Mouse (Mus musculus): Measurements from ENCODE around the gene Nalcn. TPM values are rescaled to one million over a fixed set of nuclear protein-coding genes. Genes with fewer than 3 reads are reported as not detected.
A peak's percentile ranks its signal among the peaks of the same experiment; 100 is the strongest.

Nalcn gene
- total and polyA plus RNA-seq, 3 experiments: not detected

GRCm38 (mm10) chr14:123663206-123663605 lies 36.3 kb upstream of the Nalcn start:
- Histone ChIP-seq H3K79me2 (replicated peaks; ENCODE audit: control insufficient read depth, extremely low read depth, insufficient read depth, poor library complexity, severe bottlenecking) (no peaks in the 10 kb centered on the region), H3K27me3 (replicated peaks) (no peaks in the 10 kb centered on the region), H3K4me2 (ENCODE audit: insufficient read depth, low read depth, poor library complexity, severe bottlenecking) (no peak overlapping the region), H3K9ac (ENCODE audit: insufficient read depth, low read depth) (no peak overlapping the region), H3K36me3 (replicated peaks in 1 of 2; ENCODE audit: control insufficient read depth in 1 of 2, insufficient read depth in 1 of 2, low read length in 1 of 2) (no peaks in the 10 kb centered on the region), H3K9me3 (replicated peaks; ENCODE audit: low read length) (no peaks in the 10 kb centered on the region), H3K4me1 (ENCODE audit: control insufficient read depth in 1 of 2, insufficient read depth in 2 of 2) (peaks cover 0 to 5% of the 10 kb centered on the region in 2 experiments; a peak in 2 of 4 replicates), H3K27ac (ENCODE audit: insufficient read depth, low read depth) (no peak overlapping the region), H3K4me3 (replicated peaks in 1 of 3; ENCODE audit: low read depth in 2 of 3, low read length in 2 of 3, poor library complexity in 1 of 3) (no peak overlapping the region)
- dilution Hi-C loops (cut with MboI; ENCODE audit: extremely low pct_ligation_motif_present, extremely low pct_unique_long_range_greater_than_20kb, low sequenced_read_pairs) (no loop called here), in situ Hi-C loops (cut with MboI; ENCODE audit: low pct_ligation_motif_present, low pct_unique_long_range_greater_than_20kb, low sequenced_read_pairs) (loop anchor here (25.0 kb wide), 1 partner anchor 301 kb away; no protein-coding TSS in a partner anchor)
- TF ChIP-seq SIN3A (IDR thresholded peaks at IDR 0.05; ENCODE audit: low read length) (no peak), EP300 (IDR thresholded peaks at IDR 0.05; ENCODE audit: low read length) (no peak), MEF2A (IDR thresholded peaks at IDR 0.05; ENCODE audit: borderline replicate concordance, low read depth, low read length) (no peak), NELFE (IDR thresholded peaks at IDR 0.05; ENCODE audit: low read depth, low read length) (no peak)
- DNase-seq (ENCODE audit: extremely low read depth): no peak

GRCm38 (mm10) chr14:123662386-123662785 lies 35.4 kb upstream of the Nalcn start:
- DNase-seq (ENCODE audit: extremely low read depth): no peak
- TF ChIP-seq POLR2AphosphoS2 (IDR thresholded peaks at IDR 0.05; ENCODE audit: low read depth, low read length) (no peak), USF2 (conservative IDR thresholded peaks at IDR 0.05; ENCODE audit: low read depth, low read length) (no peak)
- H3K27ac ChIP-seq (ENCODE audit: insufficient read depth, low read depth): no peak overlapping the region
- no peaks in the 10 kb centered on the region for H3K27me3 ChIP-seq (replicated peaks)
- H3K9me3 ChIP-seq (replicated peaks; ENCODE audit: low read length): no peaks in the 10 kb centered on the region
- H3K9ac ChIP-seq (ENCODE audit: insufficient read depth, low read depth): no peak overlapping the region
- H3K4me2 ChIP-seq (ENCODE audit: insufficient read depth, low read depth, poor library complexity, severe bottlenecking): no peak overlapping the region
- in situ Hi-C loops (cut with MboI; ENCODE audit: low pct_ligation_motif_present, low pct_unique_long_range_greater_than_20kb, low sequenced_read_pairs) (loop anchor here (25.0 kb wide), 1 partner anchor 300 kb away; no protein-coding TSS in a partner anchor), dilution Hi-C loops (cut with MboI; ENCODE audit: extremely low pct_ligation_motif_present, extremely low pct_unique_long_range_greater_than_20kb, low sequenced_read_pairs) (no loop called here)
- no peaks in the 10 kb centered on the region for H3K79me2 ChIP-seq (replicated peaks; ENCODE audit: control insufficient read depth, extremely low read depth, insufficient read depth, poor library complexity, severe bottlenecking)
- peaks cover 0 to 7% of the 10 kb centered on the region in 2 experiments; a peak in 2 of 4 replicates for H3K4me1 ChIP-seq (ENCODE audit: control insufficient read depth in 1 of 2, insufficient read depth in 2 of 2)
- H3K4me3 ChIP-seq (replicated peaks in 1 of 3; ENCODE audit: low read depth in 2 of 3, low read length in 2 of 3, poor library complexity in 1 of 3): no peak overlapping the region
- H3K36me3 ChIP-seq (replicated peaks in 1 of 2; ENCODE audit: control insufficient read depth in 1 of 2, insufficient read depth in 1 of 2, low read length in 1 of 2): no peaks in the 10 kb centered on the region

GRCm38 (mm10) chr14:123661091-123661491 lies 34.1 kb upstream of the Nalcn start:
- Histone ChIP-seq H3K9me3 (replicated peaks; ENCODE audit: low read length) (no peaks in the 10 kb centered on the region), H3K79me2 (replicated peaks; ENCODE audit: control insufficient read depth, extremely low read depth, insufficient read depth, poor library complexity, severe bottlenecking) (no peaks in the 10 kb centered on the region), H3K4me3 (replicated peaks in 1 of 3; ENCODE audit: low read depth in 2 of 3, low read length in 2 of 3, poor library complexity in 1 of 3) (no peak overlapping the region), H3K9ac (ENCODE audit: insufficient read depth, low read depth) (no peak overlapping the region), H3K4me2 (ENCODE audit: insufficient read depth, low read depth, poor library complexity, severe bottlenecking) (no peak overlapping the region), H3K4me1 (ENCODE audit: control insufficient read depth in 1 of 2, insufficient read depth in 2 of 2) (peaks cover 0 to 10% of the 10 kb centered on the region in 2 experiments; a peak in 2 of 4 replicates), H3K27ac (ENCODE audit: insufficient read depth, low read depth) (no peak overlapping the region), H3K36me3 (replicated peaks in 1 of 2; ENCODE audit: control insufficient read depth in 1 of 2, insufficient read depth in 1 of 2, low read length in 1 of 2) (no peaks in the 10 kb centered on the region), H3K27me3 (replicated peaks) (no peaks in the 10 kb centered on the region)
- in situ Hi-C loops (cut with MboI; ENCODE audit: low pct_ligation_motif_present, low pct_unique_long_range_greater_than_20kb, low sequenced_read_pairs) (loop anchor here (25.0 kb wide), 1 partner anchor 299 kb away; no protein-coding TSS in a partner anchor), dilution Hi-C loops (cut with MboI; ENCODE audit: extremely low pct_ligation_motif_present, extremely low pct_unique_long_range_greater_than_20kb, low sequenced_read_pairs) (no loop called here)
- peak; percentile 73 for DNase-seq (ENCODE audit: extremely low read depth)
- no peak for TF ChIP-seq SIN3A (IDR thresholded peaks at IDR 0.05; ENCODE audit: low read length)
- no peak for TF ChIP-seq E2F4 (IDR thresholded peaks at IDR 0.05; ENCODE audit: insufficient replicate concordance, low read depth, low read length)
- peak; percentile 36 for TF ChIP-seq SMC3 (IDR thresholded peaks at IDR 0.05; ENCODE audit: low read depth, low read length)
- TF ChIP-seq TCF12 (IDR thresholded peaks at IDR 0.05; ENCODE audit: low read depth, low read length): no peak
- no peak for TF ChIP-seq CHD2 (IDR thresholded peaks at IDR 0.05; ENCODE audit: low read length)
- no peak for TF ChIP-seq PAX5 (IDR thresholded peaks at IDR 0.05; ENCODE audit: low read length)
- no peak for TF ChIP-seq MXI1 (IDR thresholded peaks at IDR 0.05; ENCODE audit: low read depth, low read length)
- TF ChIP-seq BHLHE40 (IDR thresholded peaks at IDR 0.05; ENCODE audit: low read depth, low read length): peak; percentile 47
- TF ChIP-seq USF1 (IDR thresholded peaks at IDR 0.05; ENCODE audit: low read depth, low read length): peak; percentile 33
- no peak for TF ChIP-seq MYC (IDR thresholded peaks at IDR 0.05; ENCODE audit: low read depth, low read length)
- TF ChIP-seq UBTF (IDR thresholded peaks at IDR 0.05; ENCODE audit: low read depth, low read length): no peak
- no peak for TF ChIP-seq JUN (IDR thresholded peaks at IDR 0.05; ENCODE audit: insufficient read depth, low read depth, low read length)
- TF ChIP-seq ETS1 (conservative IDR thresholded peaks at IDR 0.05; ENCODE audit: low read depth, low read length): no peak
- no peak for TF ChIP-seq EP300 (IDR thresholded peaks at IDR 0.05; ENCODE audit: low read length)
- TF ChIP-seq MAX (IDR thresholded peaks at IDR 0.05; ENCODE audit: low read length): no peak
- TF ChIP-seq NELFE (IDR thresholded peaks at IDR 0.05; ENCODE audit: low read depth, low read length): no peak
- no peak for TF ChIP-seq NRF1 (IDR thresholded peaks at IDR 0.05; ENCODE audit: low read depth, low read length)
- TF ChIP-seq CHD1 (IDR thresholded peaks at IDR 0.05; ENCODE audit: low read depth, low read length): no peak
- TF ChIP-seq GABPA (IDR thresholded peaks at IDR 0.05; ENCODE audit: insufficient replicate concordance, low read depth, low read length): no peak
- no peak for TF ChIP-seq USF2 (conservative IDR thresholded peaks at IDR 0.05; ENCODE audit: low read depth, low read length)
- TF ChIP-seq MEF2A (IDR thresholded peaks at IDR 0.05; ENCODE audit: borderline replicate concordance, low read depth, low read length): no peak
- TF ChIP-seq TBP (conservative IDR thresholded peaks at IDR 0.05; ENCODE audit: low read depth, low read length): no peak
- TF ChIP-seq RAD21 (IDR thresholded peaks at IDR 0.05; ENCODE audit: low read depth, low read length): peak; percentile 29
- TF ChIP-seq ZKSCAN1 (IDR thresholded peaks at IDR 0.05; ENCODE audit: borderline replicate concordance, low read depth, low read length): no peak
